ENCODE assay signal across 35 mouse cellular contexts in the genomic region with DNA sequence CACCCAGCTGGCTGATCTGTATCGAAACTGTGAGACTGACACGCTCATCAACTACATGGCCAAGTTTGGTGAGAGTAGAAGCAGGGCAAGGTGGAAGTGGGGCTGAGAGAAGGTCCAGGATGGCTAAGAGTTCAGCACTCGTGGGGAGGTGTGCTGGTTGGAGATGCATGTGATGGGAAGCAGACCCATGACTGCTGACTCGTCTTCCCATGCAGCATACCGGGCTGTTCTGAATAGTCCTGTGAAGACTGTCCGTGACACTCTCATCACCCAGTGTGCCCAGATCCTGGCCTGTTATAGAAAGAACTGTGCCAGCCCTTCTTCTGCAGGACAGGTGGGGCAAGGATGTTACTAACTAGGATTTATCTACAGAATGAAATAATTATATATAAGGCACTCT. TPM values are rescaled to one million over a fixed set of nuclear protein-coding genes. Genes with fewer than 3 reads are reported as not detected.
"Had no signal": no experiment of that assay in that cellular context is flagged by ENCODE, and none has a peak within 500 bp of the region (broad histone marks: within the 10 kb centered on the region; RNA-seq: fewer than 3 reads in every experiment).

No protein-coding gene starts in this region.

- H3K27me3 ChIP-seq: heart, embryonic 12.5 days; heart, embryonic 13.5 days; heart, embryonic 15.5 days; hindbrain, embryonic 12.5 days; hindbrain, embryonic 13.5 days; hindbrain, embryonic 15.5 days; intestine, embryonic 15.5 days; kidney, embryonic 15.5 days had no signal

- H3K4me2 ChIP-seq: heart, embryonic 11.5 days; heart, embryonic 12.5 days; heart, embryonic 13.5 days; heart, embryonic 15.5 days; hindbrain, embryonic 12.5 days; hindbrain, embryonic 13.5 days; hindbrain, embryonic 14.5 days; hindbrain, embryonic 15.5 days; intestine, embryonic 15.5 days; kidney, embryonic 15.5 days had no signal

- H3K4me3 ChIP-seq: heart, embryonic 10.5 days; heart, embryonic 12.5 days; heart, embryonic 13.5 days; heart, embryonic 15.5 days; hindbrain, embryonic 10.5 days; hindbrain, embryonic 12.5 days; hindbrain, embryonic 13.5 days; hindbrain, embryonic 15.5 days; intestine, embryonic 15.5 days; kidney, embryonic 15.5 days; layer of hippocampus, adult 2 months had no signal

- ATAC-seq: hindbrain, embryonic 16.5 days; hindbrain, postnatal 0 days; inflammation-experienced regulatory T-cells, adult 6 months; intestine, embryonic 15.5 days; intestine, embryonic 16.5 days; intestine, postnatal 0 days had no signal

- H3K9me3 ChIP-seq: heart, embryonic 10.5 days; heart, embryonic 12.5 days; heart, embryonic 13.5 days; heart, embryonic 15.5 days; hindbrain, embryonic 10.5 days; hindbrain, embryonic 12.5 days; hindbrain, embryonic 13.5 days; hindbrain, embryonic 15.5 days; intestine, embryonic 15.5 days; kidney, embryonic 15.5 days had no signal

- DNase-seq: heart, postnatal 10 days; heart, postnatal 14 days; heart, postnatal 36 days; heart, postnatal 4 days; kidney, adult 11 months; kidney, adult 18-20 months; kidney, adult 2 months; kidney, adult 8-10 months; kidney, adult 9 months; kidney, postnatal 10 days; kidney, postnatal 14 days; kidney, postnatal 25 days; kidney, postnatal 36 days; kidney, postnatal 4 days; layer of hippocampus, adult 9-11 months; layer of hippocampus, postnatal 36 days had no signal

RNA-seq across cellular contexts. Expression of a gene that starts 23.6 kb away (rescaled TPM):
- total RNA-seq: hematopoietic stem cell, adult 5-6 weeks had no signal
- polyA plus RNA-seq: inflammation-experienced regulatory T-cells, adult 6 months had no signal
